Mouse (Mus musculus): Measurements from ENCODE around the gene Atp8b2.

Atp8b2 gene

DNA sequence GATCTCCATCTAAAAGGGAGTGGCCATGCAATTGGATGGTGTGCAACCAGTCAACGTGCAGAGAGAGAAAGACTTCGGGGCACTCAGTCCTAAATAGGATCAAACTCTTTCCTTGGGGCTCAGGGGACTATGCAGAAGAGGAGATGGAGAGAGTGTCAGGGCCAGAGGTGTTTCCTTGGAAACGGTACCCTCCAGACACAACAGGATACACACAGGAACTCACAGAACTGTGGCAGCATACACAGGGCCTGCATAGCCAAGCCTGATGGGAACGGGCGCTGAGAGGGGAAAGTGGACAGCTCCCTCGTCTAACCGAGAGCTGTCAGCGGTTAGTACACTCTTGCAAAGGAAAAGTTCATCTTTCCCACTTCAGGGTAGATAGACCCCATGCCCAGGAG, 63.8 kb downstream of the Atp8b2 start:
- no peak for DNase-seq (ENCODE audit: low spot score in 2 of 2)

GRCm38 (mm10) chr3:89898870-89899510, 64.3 kb downstream of the Atp8b2 start:
- DNase-seq (ENCODE audit: low spot score in 2 of 2), result no peak

- no peak for DNase-seq (ENCODE audit: low spot score in 2 of 2)
Measured at GRCm38 (mm10) chr3:89898011-89898410, 65.3 kb downstream of the Atp8b2 start.

GRCm38 (mm10) chr3:89897204-89897796, 66.0 kb downstream of the Atp8b2 start:
- no peak for DNase-seq (ENCODE audit: low spot score in 2 of 2)

DNA sequence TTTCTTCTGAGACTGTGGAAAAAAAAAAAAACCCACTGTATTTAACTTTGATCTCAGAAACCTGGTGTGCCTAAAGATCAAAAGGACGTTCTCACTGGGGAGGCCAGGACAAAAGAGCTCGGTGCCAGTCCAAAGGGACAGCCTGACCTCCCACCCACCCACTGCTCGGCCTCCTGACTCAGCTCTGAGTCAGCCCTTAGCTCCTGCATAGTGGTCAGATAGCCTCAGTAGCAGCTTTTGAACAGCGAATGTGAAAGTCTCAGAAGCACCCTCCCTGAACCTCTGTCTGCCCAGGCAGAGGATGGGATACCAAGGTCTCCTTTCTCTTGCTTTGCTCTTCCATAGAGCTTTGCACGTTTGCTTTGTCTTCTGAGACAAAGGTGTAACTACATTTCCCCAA, 66.7 kb downstream of the Atp8b2 start:
- no peak for DNase-seq (ENCODE audit: low spot score in 2 of 2)

- no peak for DNase-seq (ENCODE audit: low spot score in 2 of 2)
Measured at GRCm38 (mm10) chr3:89892517-89893106, 70.7 kb downstream of the Atp8b2 start.

DNA sequence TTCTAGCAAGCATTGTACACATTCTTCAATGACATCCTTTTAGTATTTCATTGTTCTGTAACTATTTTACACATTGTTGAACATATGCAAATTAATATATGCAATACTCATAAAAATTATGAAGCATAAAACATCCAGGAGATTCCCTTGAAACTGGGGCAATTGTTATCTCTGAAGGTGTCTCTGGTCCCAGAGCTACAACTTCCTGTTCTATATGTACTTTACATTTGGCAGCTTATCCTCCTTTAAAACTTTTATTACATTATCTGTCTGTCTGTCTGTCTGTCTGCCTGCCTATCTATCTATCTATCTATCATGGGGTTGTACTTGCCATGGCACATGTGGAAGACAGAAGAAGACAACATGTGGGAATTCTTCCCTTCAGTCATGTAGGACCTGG, 71.6 kb downstream of the Atp8b2 start:
- DNase-seq (ENCODE audit: low spot score in 2 of 2), result no peak

GRCm38 (mm10) chr3:89889841-89890430, 73.4 kb downstream of the Atp8b2 start:
- DNase-seq (ENCODE audit: low spot score in 2 of 2), result no peak
